In the genomic region with DNA sequence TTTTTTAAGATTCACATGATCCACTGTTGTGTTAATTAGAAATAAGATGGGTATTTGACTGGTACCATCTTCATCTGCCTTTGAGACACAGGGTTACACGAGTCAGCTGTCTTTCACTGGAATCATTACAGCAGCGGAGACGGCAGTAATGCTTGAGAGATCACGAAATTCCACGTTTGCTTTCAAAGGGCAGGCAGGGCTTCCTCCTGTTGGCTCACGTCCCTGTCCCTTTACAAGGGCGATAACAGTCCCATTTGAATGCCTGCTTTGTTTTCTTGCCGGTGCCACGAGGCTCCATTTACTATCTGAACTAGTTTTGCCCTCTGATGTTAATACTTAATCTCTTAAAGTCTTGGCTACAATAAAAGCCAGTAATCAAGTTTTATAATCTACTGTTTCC, we compare ENCODE assay signal across 10 mouse cellular contexts.
DNase-seq lines count a peak whose midpoint lies in the region; ATAC-seq and TF ChIP-seq lines count a peak whose summit lies in the region.
"Had no signal": no experiment of that assay in that cellular context is flagged by ENCODE, and none has a peak within 500 bp of the region (broad histone marks: within the 10 kb centered on the region; RNA-seq: fewer than 3 reads in every experiment).

No protein-coding gene starts in this region.

- no peak for TF ChIP-seq CTCF in forebrain, postnatal 0 days (IDR thresholded peaks at IDR 0.05; ENCODE audit: low read depth)

- H3K4me2 ChIP-seq in forebrain, embryonic 14.5 days (ENCODE audit: low read length): no peak overlapping the region
- no peak overlapping the region for H3K4me2 ChIP-seq in forebrain, postnatal 0 days (ENCODE audit: low read depth)

- intact Hi-C loops in left cerebral cortex, postnatal 4 days (cut with DNase I): loop anchor here (10.0 kb wide), 1 partner anchor 229 kb away; no protein-coding TSS in a partner anchor
- intact Hi-C loops in heart, postnatal 10 days (cut with DNase I): loop anchor here (1.0 to 5.0 kb wide), 3 partner anchors 81 to 273 kb away; no protein-coding TSS in a partner anchor

- peak; percentile 22 for DNase-seq in forebrain, embryonic 14.5 days (ENCODE audit: low spot score)
- no peak for DNase-seq in forebrain, postnatal 0 days
- peak; percentile 2 for DNase-seq in left cerebral cortex, postnatal 4 days
- DNase-seq in left cerebral cortex, adult 18-20 months (ENCODE audit: low spot score in 2 of 2): no peak
- DNase-seq in heart, postnatal 10 days: peak; percentile 28 to 34
- peak; percentile 12 for DNase-seq in lung, postnatal 25 days (ENCODE audit: low spot score)
- no peak for DNase-seq in right cerebral cortex, postnatal 10 days (ENCODE audit: low spot score in 2 of 2)
- DNase-seq: spleen, adult 18-20 months had no signal

- no peaks in the 10 kb centered on the region for H3K4me1 ChIP-seq in forebrain, embryonic 14.5 days (ENCODE audit: control insufficient read depth, insufficient read depth, low read length)
- 0 out of 2 replicates have a peak, but pooled peaks cover 4% of the 10 kb centered on the region for H3K4me1 ChIP-seq in forebrain, postnatal 0 days (ENCODE audit: insufficient read depth)

- no peak overlapping the region for H3K9ac ChIP-seq in forebrain, embryonic 14.5 days (ENCODE audit: low read length)
- H3K9ac ChIP-seq in forebrain, postnatal 0 days: no peak overlapping the region

- no peak overlapping the region for H3K27ac ChIP-seq in forebrain, embryonic 14.5 days (ENCODE audit: low read depth, low read length)
- H3K27ac ChIP-seq in forebrain, postnatal 0 days (ENCODE audit: low read depth, low read length): no peak overlapping the region
- H3K27ac ChIP-seq: macrophage had no signal

- no peak overlapping the region for H3K4me3 ChIP-seq in forebrain, embryonic 14.5 days (ENCODE audit: low read depth, low read length)
- H3K4me3 ChIP-seq in forebrain, postnatal 0 days (ENCODE audit: low read depth, low read length): no peak overlapping the region
- H3K4me3 ChIP-seq: myocyte had no signal

- peak; percentile 18; the same call in 1 of the 2 replicates for ATAC-seq in forebrain, embryonic 14.5 days
- ATAC-seq in forebrain, postnatal 0 days: no peak

- no peaks in the 10 kb centered on the region for H3K27me3 ChIP-seq in forebrain, embryonic 14.5 days (replicated peaks; ENCODE audit: control insufficient read depth, insufficient read depth, low read length)
- H3K27me3 ChIP-seq in forebrain, postnatal 0 days (ENCODE audit: insufficient read depth, low read length): no peaks in the 10 kb centered on the region

- H3K9me3 ChIP-seq in forebrain, embryonic 14.5 days (replicated peaks; ENCODE audit: control insufficient read depth, low read length): no peaks in the 10 kb centered on the region
- H3K9me3 ChIP-seq in forebrain, postnatal 0 days (ENCODE audit: low read length): no peaks in the 10 kb centered on the region

- H3K36me3 ChIP-seq in forebrain, embryonic 14.5 days (ENCODE audit: control insufficient read depth, insufficient read depth, low read length): no peaks in the 10 kb centered on the region
- no peaks in the 10 kb centered on the region for H3K36me3 ChIP-seq in forebrain, postnatal 0 days (ENCODE audit: insufficient read depth)

- 18% methylated on average over 9 of the region's 9 CpGs for WGBS in forebrain, embryonic 14.5 days
- WGBS in forebrain, postnatal 0 days: 23% methylated on average over 9 of the region's 9 CpGs

Comparison
In these comparisons a context has a peak if more than half of its experiments do, and no peak if none do; other contexts are left out.
1. DNase-seq: peak in forebrain, embryonic 14.5 days (single experiment), left cerebral cortex, postnatal 4 days (single experiment), heart, postnatal 10 days (2 of 2) and lung, postnatal 25 days (single experiment); none in forebrain, postnatal 0 days (single experiment), left cerebral cortex, adult 18-20 months (0 of 2) and right cerebral cortex, postnatal 10 days (0 of 2).